8 mouse cellular contexts compared by ENCODE assay signal in the genomic region with DNA sequence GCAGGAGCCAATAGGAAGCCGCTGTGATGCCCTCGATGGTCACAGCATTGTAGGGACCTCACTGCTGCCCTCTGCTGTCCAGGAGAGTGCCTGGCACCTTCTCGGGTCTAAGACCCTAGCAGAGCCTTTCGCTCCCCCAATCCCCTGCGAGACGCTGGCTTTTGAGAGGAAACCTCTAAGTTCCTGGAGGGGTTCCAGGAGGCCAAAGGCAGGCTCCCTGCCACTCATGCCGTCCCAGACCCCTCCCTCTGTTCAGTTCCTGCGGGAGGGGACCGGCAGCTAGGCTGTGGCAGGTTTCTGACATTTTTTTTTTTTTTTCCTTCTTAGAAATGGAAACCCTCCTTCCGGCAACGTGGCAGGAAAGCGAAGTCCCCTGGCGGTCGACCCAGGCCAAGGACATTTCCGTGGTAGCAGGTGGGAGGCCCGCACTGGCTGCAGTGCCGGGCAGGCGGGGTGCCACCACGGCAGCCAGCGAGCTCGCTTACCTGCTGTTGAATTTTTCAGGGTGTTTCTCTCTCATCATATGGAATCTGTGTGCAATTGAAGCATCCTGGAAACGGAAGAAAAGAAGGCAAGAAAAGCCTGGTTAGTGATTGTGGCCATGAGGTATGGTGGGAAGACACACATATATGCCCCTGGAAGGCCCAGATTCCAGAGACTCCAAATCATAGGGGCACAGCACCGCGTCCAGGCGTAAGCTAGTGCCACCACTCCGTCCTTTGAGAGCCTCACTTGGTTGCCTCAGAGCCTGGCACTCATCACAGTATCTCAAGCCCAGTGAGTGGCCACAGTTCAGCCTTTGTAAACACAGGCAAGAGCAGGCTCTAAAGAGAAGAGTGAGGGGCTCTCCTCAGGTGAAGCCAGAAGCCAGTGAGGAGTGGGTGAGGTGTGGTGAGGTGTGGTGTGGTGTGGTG.
A peak's percentile ranks its signal among the peaks of the same experiment; 100 is the strongest.
DNase-seq lines count a peak whose midpoint lies in the region; ATAC-seq lines count a peak whose summit lies in the region.

No protein-coding gene starts in this region.

- peak overlapping the region; percentile 53 for H3K4me2 ChIP-seq in embryonic facial prominence, embryonic 12.5 days (replicated peaks)
- H3K4me2 ChIP-seq in limb, embryonic 12.5 days = peak overlapping the region; percentile 69
- peak overlapping the region; percentile 71 for H3K4me2 ChIP-seq in midbrain, embryonic 14.5 days (ENCODE audit: low read length)

- H3K27ac ChIP-seq in embryonic facial prominence, embryonic 12.5 days = no peak overlapping the region
- H3K27ac ChIP-seq in limb, embryonic 12.5 days = no peak overlapping the region
- peak overlapping the region; percentile 55; the same call in 1 of the 2 replicates for H3K27ac ChIP-seq in midbrain, embryonic 14.5 days (replicated peaks; ENCODE audit: low read depth, low read length)

- no peaks in the 10 kb centered on the region for H3K27me3 ChIP-seq in embryonic facial prominence, embryonic 12.5 days
- no peaks in the 10 kb centered on the region for H3K27me3 ChIP-seq in limb, embryonic 12.5 days
- H3K27me3 ChIP-seq in midbrain, embryonic 14.5 days (ENCODE audit: control insufficient read depth, insufficient read depth, low read length) = no peaks in the 10 kb centered on the region

- WGBS in embryonic facial prominence, embryonic 12.5 days = 7% methylated on average over 26 of the region's 26 CpGs
- 8% methylated on average over 26 of the region's 26 CpGs for WGBS in limb, embryonic 12.5 days
- 8% methylated on average over 26 of the region's 26 CpGs for WGBS in midbrain, embryonic 14.5 days

- peak overlapping the region; percentile 28 for H3K4me3 ChIP-seq in embryonic facial prominence, embryonic 12.5 days
- peak overlapping the region; percentile 42 for H3K4me3 ChIP-seq in limb, embryonic 12.5 days (replicated peaks)
- H3K4me3 ChIP-seq in midbrain, embryonic 14.5 days (replicated peaks; ENCODE audit: low read depth, low read length) = peak overlapping the region; percentile 34

- no peaks in the 10 kb centered on the region for H3K36me3 ChIP-seq in embryonic facial prominence, embryonic 12.5 days
- H3K36me3 ChIP-seq in limb, embryonic 12.5 days = no peaks in the 10 kb centered on the region
- H3K36me3 ChIP-seq in midbrain, embryonic 14.5 days (ENCODE audit: control insufficient read depth, insufficient read depth, low read length) = no peaks in the 10 kb centered on the region

- no peaks in the 10 kb centered on the region for H3K9me3 ChIP-seq in embryonic facial prominence, embryonic 12.5 days
- no peaks in the 10 kb centered on the region for H3K9me3 ChIP-seq in limb, embryonic 12.5 days
- H3K9me3 ChIP-seq in midbrain, embryonic 14.5 days (ENCODE audit: control insufficient read depth, low read length) = no peaks in the 10 kb centered on the region

- peak; percentile 25 for ATAC-seq in embryonic facial prominence, embryonic 12.5 days (ENCODE audit: insufficient number of reproducible peaks, insufficient read depth, low FRiP score, low TSS enrichment)
- peak; percentile 77 for ATAC-seq in limb, embryonic 12.5 days (ENCODE audit: insufficient number of reproducible peaks, insufficient read depth, low FRiP score, low TSS enrichment, low read depth)
- peak; percentile 76 for ATAC-seq in midbrain, embryonic 14.5 days (ENCODE audit: low FRiP score, low TSS enrichment)

- peaks cover 18% of the 10 kb centered on the region for H3K4me1 ChIP-seq in embryonic facial prominence, embryonic 12.5 days
- peaks cover 18% of the 10 kb centered on the region for H3K4me1 ChIP-seq in limb, embryonic 12.5 days (replicated peaks)
- peaks cover 16% of the 10 kb centered on the region for H3K4me1 ChIP-seq in midbrain, embryonic 14.5 days (ENCODE audit: control insufficient read depth, insufficient read depth, low read length)

- peak; percentile 38 for DNase-seq in 3134 (ENCODE audit: extremely low read depth, insufficient read length, low spot score)
- DNase-seq in adrenal gland, postnatal 36 days = peak; percentile 87 to 91
- peak; percentile 81 to 91 for DNase-seq in heart, adult 18-20 months
- DNase-seq in kidney, adult 18-20 months = peak; percentile 86
- peak; percentile 95 for DNase-seq in midbrain, embryonic 14.5 days
- DNase-seq in spleen, adult 18-20 months = peak; percentile 64 to 81

- peak overlapping the region; percentile 36 for H3K9ac ChIP-seq in embryonic facial prominence, embryonic 12.5 days
- H3K9ac ChIP-seq in limb, embryonic 12.5 days (replicated peaks) = peak overlapping the region; percentile 53; the same call in 1 of the 2 replicates
- peak overlapping the region; percentile 39 for H3K9ac ChIP-seq in midbrain, embryonic 14.5 days (replicated peaks; ENCODE audit: low read length)

Comparison
In these comparisons a context has a peak if more than half of its experiments do, and no peak if none do; other contexts are left out.
1. DNase-seq: peak in every context shown above with its lines; median percentile 95 in midbrain, embryonic 14.5 days; 89 in adrenal gland, postnatal 36 days; 86 in heart, adult 18-20 months; 86 in kidney, adult 18-20 months; 72 in spleen, adult 18-20 months; 38 in 3134.
2. ATAC-seq: peak in every context shown above with its lines; median percentile 77 in limb, embryonic 12.5 days; 76 in midbrain, embryonic 14.5 days; 25 in embryonic facial prominence, embryonic 12.5 days.